Mouse (Mus musculus) stomach, postnatal 0 days (tissue): ENCODE data around the gene Wdr24.

Source experiments
- CTCF ChIP-seq: IDR thresholded peaks from 2 replicates; pipeline ENCODE4 v1.5.1; 2016; ENCODE audit warnings: antibody characterized with exemption, low read depth, mild to moderate bottlenecking, moderate library complexity
- EP300 ChIP-seq: optimal IDR thresholded peaks from 2 replicates; pipeline ENCODE3; 2016; ENCODE audit warnings: antibody characterized with exemption

DNA sequence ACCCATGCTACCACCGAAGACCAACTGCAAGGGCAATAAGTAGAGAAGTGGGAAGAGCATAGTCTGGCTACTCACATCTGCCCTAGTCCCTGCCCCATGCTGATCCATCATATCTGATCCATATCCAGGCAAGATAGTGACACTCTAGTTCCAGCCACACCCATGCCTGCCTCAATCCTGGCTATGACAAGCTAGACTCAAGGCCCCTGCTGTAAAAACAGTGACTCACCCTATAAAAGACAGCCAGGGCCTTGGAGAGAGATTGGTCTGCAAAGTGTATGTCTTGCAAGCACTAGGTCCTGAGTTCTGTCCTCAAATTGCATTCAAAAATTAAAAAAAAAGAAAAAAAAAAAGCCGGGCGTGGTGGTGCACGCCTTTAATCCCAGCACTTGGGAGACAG lies 16.9 kb upstream of the Wdr24 start:
- TF ChIP-seq CTCF: no peak
- no peak for TF ChIP-seq EP300
